Mouse (Mus musculus): Measurements from ENCODE around the gene Tmem40. TPM values are rescaled to one million over a fixed set of nuclear protein-coding genes. Genes with fewer than 3 reads are reported as not detected.

Gene Tmem40
- 8.2 and 14.9 TPM in 2 replicates for polyA plus RNA-seq (2015; fragmentation: Nextera tagmentation; extraction: Ambion mirVana)

DNA sequence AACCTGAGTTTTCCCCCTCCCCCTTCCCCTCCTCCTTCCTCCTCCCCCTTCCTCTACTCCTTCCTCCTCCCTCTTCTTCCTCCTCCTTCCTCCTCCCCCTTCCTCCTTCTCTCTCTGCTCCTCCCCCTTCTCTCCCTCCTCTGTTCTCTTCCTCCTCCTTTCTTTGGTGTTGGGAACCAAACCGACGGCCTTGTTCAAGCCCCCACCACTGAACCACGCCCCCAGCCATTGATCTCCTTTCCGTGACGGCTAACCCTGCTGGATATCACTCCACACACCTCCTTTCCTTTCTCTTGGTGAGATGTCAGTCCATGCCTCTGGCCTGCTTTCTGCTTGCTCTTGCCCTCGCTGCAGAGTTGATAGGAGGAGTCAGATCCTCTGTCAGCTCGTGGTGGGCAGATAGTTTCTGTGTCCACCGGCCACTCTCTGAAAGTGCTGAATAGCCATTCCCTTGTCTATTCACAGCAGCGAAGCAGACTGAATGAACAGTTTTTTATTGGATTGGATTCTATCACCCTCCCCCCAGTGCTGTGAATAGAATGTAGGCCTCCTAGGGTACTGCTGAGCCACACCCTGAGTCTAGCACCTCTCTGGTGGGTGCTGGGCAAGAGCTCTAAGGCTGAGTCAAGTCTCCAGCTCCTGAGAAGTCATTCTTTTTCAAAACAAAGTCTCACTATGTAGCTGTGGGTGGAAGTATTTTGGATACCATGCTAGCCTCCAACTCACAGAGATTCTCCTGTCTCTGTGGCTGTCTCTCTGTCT is at the start of gene Tmem40:
Gene Tmem40 (minus strand): TSS at position 416 of the 762 bp plus-strand sequence.
- Histone ChIP-seq H3K27ac (peak within 1 kb of the TSS; percentile 73), H3K9ac (no peak within 1 kb of the TSS), H3K36me3 (no peaks in the 10 kb centered on the region), H3K4me1 (peaks cover 24% of the 10 kb centered on the region), H3K27me3 (replicated peaks) (no peaks in the 10 kb centered on the region), H3K4me2 (peak within 1 kb of the TSS; percentile 36), H3K9me3 (no peaks in the 10 kb centered on the region), H3K4me3 (replicated peaks) (no peak within 1 kb of the TSS)
- WGBS, result 3% methylated on average over 9 of the region's 9 CpGs
- no peak for ATAC-seq (ENCODE audit: insufficient read depth, low FRiP score, low read depth)

DNA sequence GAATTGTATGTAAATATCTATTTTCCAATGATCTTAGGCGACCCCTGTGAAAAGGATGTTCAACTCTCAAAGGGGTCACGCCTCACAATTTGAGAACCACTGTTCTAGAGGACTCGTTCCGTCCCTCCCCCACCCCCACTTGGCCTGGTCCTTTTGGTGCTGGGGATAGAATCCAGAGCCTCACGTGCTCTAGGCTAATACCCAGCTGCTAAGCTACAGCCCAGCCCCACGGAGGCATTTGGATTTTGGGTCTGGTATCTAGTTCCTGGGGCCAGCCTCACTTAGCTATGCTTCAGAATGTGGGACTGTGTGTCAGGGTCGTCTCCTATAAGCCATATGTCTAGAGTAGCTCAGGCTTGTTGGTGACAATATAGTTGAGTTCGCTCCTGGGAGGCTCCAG is 49.4 kb upstream of the Tmem40 start:
- Histone ChIP-seq H3K27me3 (replicated peaks) (no peaks in the 10 kb centered on the region), H3K36me3 (peaks cover 8% of the 10 kb centered on the region; the same call in 1 of the 2 replicates), H3K4me1 (peaks cover 8% of the 10 kb centered on the region), H3K27ac (no peak overlapping the region), H3K4me2 (no peak overlapping the region), H3K4me3 (replicated peaks) (no peak overlapping the region), H3K9ac (no peak overlapping the region), H3K9me3 (no peaks in the 10 kb centered on the region)
- 66% methylated on average over 8 of the region's 8 CpGs for WGBS
- ATAC-seq (ENCODE audit: insufficient read depth, low FRiP score, low read depth), result no peak

DNA sequence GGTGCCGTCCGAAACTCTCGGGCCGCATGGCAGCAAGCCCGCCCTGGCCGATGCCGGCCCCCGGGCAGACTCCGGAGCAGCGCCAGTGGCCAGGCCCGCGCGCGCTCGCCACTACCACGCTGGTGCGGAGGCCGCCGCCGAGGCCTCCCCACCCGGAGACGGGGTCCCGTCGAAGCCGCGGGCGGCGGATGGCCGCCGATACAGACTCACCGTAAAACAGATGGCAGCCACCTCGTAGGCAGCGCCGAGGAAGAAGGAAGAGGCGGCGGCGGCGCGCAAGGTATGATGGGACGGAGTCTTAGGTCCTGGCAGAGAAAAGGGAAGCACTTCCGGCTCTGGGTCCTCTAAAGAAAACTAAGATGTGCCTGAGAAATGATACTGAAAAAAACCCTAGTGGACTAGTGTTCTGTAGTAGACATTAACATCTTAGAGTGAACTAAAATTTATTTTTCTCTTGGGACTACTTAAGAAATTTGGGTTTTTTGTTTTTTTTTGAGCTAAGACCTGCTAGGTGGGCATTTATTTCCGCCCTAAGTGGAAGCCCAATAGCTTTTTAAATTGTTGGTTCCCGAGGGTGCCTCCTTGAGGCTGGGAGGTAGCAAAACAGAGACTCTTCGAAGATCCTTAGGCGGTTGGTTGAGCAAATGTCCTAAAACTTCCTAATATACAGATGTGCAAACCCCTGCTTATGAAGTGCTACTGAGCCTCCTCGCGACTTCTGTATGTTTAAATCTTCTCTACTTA is 46.5 kb upstream of the Tmem40 start, which contains the start of gene Rpl32:
Gene Rpl32 (minus strand): TSS at position 260 of the 744 bp plus-strand sequence.
- Histone ChIP-seq H3K27ac (peak within 1 kb of the TSS; percentile 96), H3K9ac (peak within 1 kb of the TSS; percentile 92), H3K4me3 (replicated peaks) (peak within 1 kb of the TSS; percentile 98), H3K27me3 (replicated peaks) (no peaks in the 10 kb centered on the region), H3K4me1 (peaks cover 18% of the 10 kb centered on the region), H3K36me3 (peaks cover 28% of the 10 kb centered on the region), H3K4me2 (peak within 1 kb of the TSS; percentile 85), H3K9me3 (no peaks in the 10 kb centered on the region)
- under 1% methylated on average over 47 of the region's 47 CpGs for WGBS
- ATAC-seq (ENCODE audit: insufficient read depth, low FRiP score, low read depth), result peak; percentile 83; the same call in 1 of the 2 replicates

DNA sequence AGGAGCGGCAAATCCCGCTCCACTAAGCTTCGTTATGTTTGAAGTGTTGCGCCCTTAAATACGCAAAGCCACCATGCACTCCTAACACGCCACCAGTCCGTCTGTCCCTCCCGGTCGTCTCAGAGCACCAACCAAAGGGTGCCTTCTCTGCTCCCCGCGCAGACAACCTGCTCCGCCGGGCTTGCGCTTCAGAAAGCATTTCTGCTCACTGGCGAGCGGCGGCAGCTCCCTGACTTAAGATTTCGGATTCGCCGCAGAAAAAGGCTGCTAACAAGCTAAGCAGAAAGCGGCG is 45.9 kb upstream of the Tmem40 start:
- Histone ChIP-seq H3K9me3 (no peaks in the 10 kb centered on the region), H3K27me3 (replicated peaks) (no peaks in the 10 kb centered on the region), H3K4me3 (replicated peaks) (peak overlapping the region; percentile 98), H3K9ac (peak overlapping the region; percentile 92), H3K4me2 (peak overlapping the region; percentile 85), H3K27ac (peak overlapping the region; percentile 96), H3K36me3 (peaks cover 28% of the 10 kb centered on the region), H3K4me1 (peaks cover 18% of the 10 kb centered on the region)
- under 1% methylated on average over 22 of the region's 22 CpGs for WGBS
- no peak for ATAC-seq (ENCODE audit: insufficient read depth, low FRiP score, low read depth)

DNA sequence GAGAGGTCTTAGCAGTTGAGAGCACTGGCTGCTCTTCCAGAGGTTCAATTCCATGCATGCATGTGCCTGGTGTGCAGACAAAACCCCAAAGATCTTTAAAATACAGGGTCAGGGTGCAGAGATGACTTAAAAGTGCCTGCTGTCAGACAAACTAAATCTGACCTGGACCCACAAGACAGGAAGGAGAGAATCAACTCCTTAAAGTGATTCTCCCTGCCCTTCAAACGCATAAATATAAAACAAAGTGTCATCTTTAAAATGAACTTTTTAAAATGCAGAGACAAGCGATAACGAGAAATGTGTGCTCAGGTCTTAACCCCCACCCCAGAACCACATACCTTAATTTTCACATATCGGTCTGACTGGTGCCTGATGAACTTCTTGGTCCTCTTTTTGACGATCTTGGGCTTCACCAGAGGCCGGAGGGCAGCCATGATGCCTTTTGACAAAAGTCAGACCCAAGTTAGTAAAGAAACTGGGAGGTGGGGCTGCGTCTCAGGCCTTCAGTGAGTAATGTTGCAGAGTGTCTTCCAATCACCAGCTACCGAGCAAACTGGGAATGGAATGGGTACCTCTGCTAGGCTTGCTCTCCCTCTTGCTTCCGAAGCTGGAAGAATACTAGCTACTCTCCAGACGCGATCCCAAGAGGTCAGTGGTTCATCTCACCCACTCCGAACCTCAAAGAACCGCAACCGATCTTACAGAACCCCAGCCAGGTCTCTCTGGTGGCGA is 45.4 kb upstream of the Tmem40 start:
- peaks cover 30% of the 10 kb centered on the region for H3K36me3 ChIP-seq
- 2% methylated on average over 15 of the region's 15 CpGs for WGBS
- peaks cover 18% of the 10 kb centered on the region for H3K4me1 ChIP-seq
- peak overlapping the region; percentile 96 for H3K27ac ChIP-seq
- ATAC-seq (ENCODE audit: insufficient read depth, low FRiP score, low read depth), result no peak
- no peaks in the 10 kb centered on the region for H3K27me3 ChIP-seq (replicated peaks)
- peak overlapping the region; percentile 92 for H3K9ac ChIP-seq
- peak overlapping the region; percentile 98 for H3K4me3 ChIP-seq (replicated peaks)
- no peaks in the 10 kb centered on the region for H3K9me3 ChIP-seq
- peak overlapping the region; percentile 85 for H3K4me2 ChIP-seq

DNA sequence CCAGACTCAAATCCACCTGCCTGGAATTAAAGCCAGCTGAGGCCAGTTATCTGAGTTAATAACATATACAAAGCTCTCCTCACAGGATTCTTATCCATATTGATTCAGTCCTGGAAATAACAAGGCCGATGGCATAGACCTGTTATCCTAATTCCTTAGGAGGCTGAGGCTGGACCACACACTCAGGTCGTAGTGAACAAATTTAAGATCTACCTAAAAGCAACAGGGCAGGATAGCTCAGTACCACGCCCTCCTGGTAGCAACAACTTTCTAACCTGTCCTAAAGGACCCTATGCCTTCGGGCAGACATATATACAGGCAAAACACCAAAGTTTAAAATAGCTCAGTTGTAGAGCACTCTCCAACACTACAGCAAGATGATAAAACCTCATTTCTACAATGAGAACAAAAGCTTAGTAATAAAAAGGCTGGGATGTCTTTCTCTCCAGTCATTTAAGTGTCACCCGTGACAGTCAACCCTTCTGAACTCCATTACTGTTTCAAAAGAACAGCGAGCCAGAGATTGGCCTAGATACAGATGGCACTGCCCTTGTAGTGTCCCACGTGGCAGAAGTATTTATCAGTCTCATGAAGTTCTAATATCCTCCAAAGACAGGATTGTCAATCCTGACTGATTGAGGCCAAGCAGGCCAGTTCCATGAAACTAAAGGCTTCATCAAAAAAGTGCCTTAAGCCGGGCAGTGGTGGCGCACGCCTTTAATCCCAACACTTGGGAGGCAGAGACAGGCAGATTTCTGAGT is 42.4 kb upstream of the Tmem40 start:
- Histone ChIP-seq H3K36me3 (peaks cover 45% of the 10 kb centered on the region), H3K9me3 (no peaks in the 10 kb centered on the region), H3K4me2 (no peak overlapping the region), H3K27me3 (replicated peaks) (no peaks in the 10 kb centered on the region), H3K4me3 (replicated peaks) (no peak overlapping the region), H3K9ac (no peak overlapping the region), H3K4me1 (peaks cover 18% of the 10 kb centered on the region), H3K27ac (no peak overlapping the region)
- no peak for ATAC-seq (ENCODE audit: insufficient read depth, low FRiP score, low read depth)
- WGBS, result 65% methylated on average over 10 of the region's 10 CpGs

DNA sequence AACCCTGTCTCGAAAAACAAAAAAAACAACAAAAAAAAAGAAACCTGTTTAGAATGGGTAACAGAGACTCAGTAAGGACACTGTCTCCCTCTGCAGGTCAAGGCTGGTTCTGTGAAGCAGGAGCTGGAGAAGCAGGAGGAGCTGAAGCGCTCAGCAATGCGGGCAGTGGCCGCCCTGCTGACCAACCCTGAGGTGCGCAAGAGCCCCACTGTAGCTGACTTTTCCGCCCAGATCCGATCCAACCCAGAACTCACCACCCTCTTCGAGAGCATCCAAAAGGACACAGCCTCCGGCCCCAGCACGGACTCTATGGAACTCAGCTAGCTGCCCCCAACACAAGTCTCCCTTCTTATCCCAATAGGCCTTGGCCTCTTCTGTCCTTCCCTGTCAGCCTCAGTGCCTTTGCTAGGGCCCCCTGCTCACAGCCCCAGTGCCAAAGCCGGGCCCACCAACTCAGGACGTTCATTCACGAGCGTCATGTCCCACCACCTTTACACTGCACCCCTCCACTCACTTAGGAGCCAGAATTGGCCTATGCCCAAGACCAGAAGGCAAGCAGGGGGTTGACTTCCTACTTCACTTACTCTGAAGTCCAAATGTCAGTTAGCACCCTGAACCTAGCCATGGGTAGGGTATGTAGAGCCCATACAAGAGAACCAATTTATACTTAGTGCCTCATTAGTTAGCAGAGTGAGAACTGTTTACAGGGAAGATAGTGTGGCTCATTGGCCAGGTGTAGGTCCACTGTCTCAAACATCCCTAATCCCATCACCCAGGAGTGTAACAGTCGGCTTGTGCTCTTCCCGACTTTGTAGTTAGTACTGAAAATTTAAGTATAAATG is 41.6 kb upstream of the Tmem40 start:
- H3K4me3 ChIP-seq (replicated peaks), result no peak overlapping the region
- H3K27me3 ChIP-seq (replicated peaks), result no peaks in the 10 kb centered on the region
- no peaks in the 10 kb centered on the region for H3K9me3 ChIP-seq
- no peak overlapping the region for H3K27ac ChIP-seq
- peaks cover 18% of the 10 kb centered on the region for H3K4me1 ChIP-seq
- ATAC-seq (ENCODE audit: insufficient read depth, low FRiP score, low read depth), result peak; percentile 48; the same call in 1 of the 2 replicates
- H3K9ac ChIP-seq, result no peak overlapping the region
- WGBS, result 41% methylated on average over 16 of the region's 16 CpGs
- H3K36me3 ChIP-seq, result peaks cover 49% of the 10 kb centered on the region
- H3K4me2 ChIP-seq, result no peak overlapping the region

DNA sequence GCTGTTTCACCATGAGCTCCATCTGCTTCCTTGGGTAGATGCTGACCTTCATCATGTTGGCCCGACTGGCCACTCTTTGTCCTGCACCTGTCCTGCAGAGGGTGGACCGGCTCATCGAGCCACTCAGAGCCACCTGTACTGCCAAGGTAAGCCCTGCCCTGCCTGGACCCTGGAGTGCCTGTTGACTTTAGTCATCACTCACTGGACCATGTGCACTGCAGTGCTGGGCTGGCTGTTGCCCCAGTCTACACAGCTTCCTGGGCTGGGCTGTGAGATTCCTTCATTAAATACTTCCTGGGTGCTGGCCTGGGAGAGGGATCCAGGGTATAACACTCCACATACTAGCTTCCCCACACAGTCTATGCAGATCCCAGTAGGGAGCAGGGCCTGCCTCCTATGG is 39.6 kb upstream of the Tmem40 start:
- ATAC-seq (ENCODE audit: insufficient read depth, low FRiP score, low read depth), result peak; percentile 49
- no peak overlapping the region for H3K4me3 ChIP-seq (replicated peaks)
- peaks cover 52% of the 10 kb centered on the region for H3K36me3 ChIP-seq
- no peak overlapping the region for H3K4me2 ChIP-seq
- WGBS, result 92% methylated on average over 3 of the region's 3 CpGs
- peaks cover 12% of the 10 kb centered on the region for H3K4me1 ChIP-seq
- H3K9me3 ChIP-seq, result no peaks in the 10 kb centered on the region
- H3K27ac ChIP-seq, result no peak overlapping the region
- H3K9ac ChIP-seq, result no peak overlapping the region
- no peaks in the 10 kb centered on the region for H3K27me3 ChIP-seq (replicated peaks)

DNA sequence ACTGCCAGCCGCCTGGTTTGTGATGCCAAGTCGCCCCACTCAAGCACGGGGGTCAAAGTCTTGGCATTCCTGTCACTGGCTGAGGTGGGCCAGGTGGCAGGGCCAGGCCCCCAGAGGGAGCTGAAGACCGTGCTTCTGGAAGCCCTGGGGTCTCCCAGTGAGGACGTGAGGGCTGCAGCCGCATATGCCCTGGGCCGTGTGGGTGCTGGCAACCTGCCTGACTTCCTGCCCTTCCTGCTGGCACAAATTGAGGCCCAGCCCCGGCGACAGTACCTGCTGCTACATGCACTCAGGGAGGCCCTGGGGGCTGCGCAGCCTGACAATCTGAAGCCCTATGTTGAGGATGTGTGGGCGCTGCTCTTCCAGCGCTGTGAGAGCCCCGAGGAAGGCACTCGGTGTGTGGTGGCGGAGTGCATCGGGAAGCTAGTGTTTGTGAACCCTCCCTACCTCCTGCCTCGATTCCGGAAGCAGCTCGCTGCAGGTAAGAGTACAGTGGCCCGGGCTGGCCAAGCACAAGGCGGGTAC is 30.5 kb upstream of the Tmem40 start:
- no peaks in the 10 kb centered on the region for H3K27me3 ChIP-seq (replicated peaks)
- no peak overlapping the region for H3K4me3 ChIP-seq (replicated peaks)
- WGBS, result 92% methylated on average over 21 of the region's 21 CpGs

DNA sequence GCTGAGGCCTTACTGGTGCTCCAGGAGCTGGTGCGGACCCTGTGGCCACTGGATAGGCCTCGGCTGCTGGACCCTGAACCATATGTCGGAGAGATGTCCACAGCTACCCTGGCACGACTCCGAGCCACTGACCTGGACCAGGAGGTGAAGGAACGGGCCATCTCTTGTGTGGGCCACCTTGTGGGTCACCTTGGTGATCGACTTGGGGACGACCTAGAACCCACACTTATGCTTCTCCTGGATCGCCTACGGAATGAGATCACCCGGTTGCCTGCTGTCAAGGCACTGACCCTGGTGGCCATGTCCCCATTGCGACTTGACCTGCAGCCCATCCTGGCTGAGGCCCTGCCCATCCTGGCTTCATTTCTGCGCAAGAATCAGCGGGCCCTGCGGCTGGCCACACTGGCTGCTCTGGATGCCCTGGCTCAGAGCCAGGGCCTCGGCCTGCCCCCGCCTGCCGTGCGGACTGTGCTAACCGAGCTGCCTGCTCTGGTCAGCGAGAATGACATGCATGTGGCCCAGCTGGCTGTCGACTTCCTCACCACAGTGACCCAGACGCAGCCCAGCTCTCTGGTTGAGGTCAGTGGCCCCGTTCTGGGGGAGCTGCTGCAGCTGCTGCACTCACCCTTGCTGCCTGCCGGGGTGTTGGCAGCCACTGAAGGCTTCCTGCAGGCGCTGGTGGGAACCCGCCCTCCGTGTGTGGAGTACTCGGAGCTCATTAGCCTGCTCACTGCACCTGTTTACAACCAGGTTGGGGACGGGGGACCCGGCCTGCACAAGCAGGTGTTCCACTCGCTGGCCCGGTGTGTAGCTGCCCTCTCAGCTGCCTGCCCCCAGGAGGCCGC is 29.9 kb upstream of the Tmem40 start:
- no peak overlapping the region for H3K27ac ChIP-seq
- no peak overlapping the region for H3K9ac ChIP-seq
- no peaks in the 10 kb centered on the region for H3K9me3 ChIP-seq
- H3K4me2 ChIP-seq, result no peak overlapping the region
- ATAC-seq (ENCODE audit: insufficient read depth, low FRiP score, low read depth), result peak; percentile 33; the same call in 1 of the 2 replicates
- no peak overlapping the region for H3K4me3 ChIP-seq (replicated peaks)
- WGBS, result 81% methylated on average over 34 of the region's 34 CpGs
- no peaks in the 10 kb centered on the region for H3K27me3 ChIP-seq (replicated peaks)
- H3K4me1 ChIP-seq, result 0 out of 2 replicates have a peak, but pooled peaks cover 4% of the 10 kb centered on the region
- peaks cover 73% of the 10 kb centered on the region for H3K36me3 ChIP-seq

More for the DNA sequence above, 30.5 kb upstream of the Tmem40 start:
- ATAC-seq (ENCODE audit: insufficient read depth, low FRiP score, low read depth), result no peak
- Histone ChIP-seq H3K27ac (no peak overlapping the region), H3K9ac (no peak overlapping the region), H3K4me1 (0 out of 2 replicates have a peak, but pooled peaks cover 4% of the 10 kb centered on the region), H3K9me3 (no peaks in the 10 kb centered on the region), H3K36me3 (peaks cover 70% of the 10 kb centered on the region), H3K4me2 (no peak overlapping the region)
